Mouse (Mus musculus) spleen, adult 2 months (tissue): ENCODE measurements around the gene Cryba4.

Experiments used
- CTCF ChIP-seq: fragments of 200-500 bp; IDR thresholded peaks from 2 replicates; pipeline ENCODE4 v1.5.1; 2011; ENCODE audit warnings: mild to moderate bottlenecking, inconsistent platforms; ENCODE audit not compliant: insufficient read depth, insufficient read length, insufficient replicate concordance; ENCODE audit errors: extremely low read depth
- POLR2A ChIP-seq: fragments of 200-500 bp; IDR thresholded peaks from 2 replicates; pipeline ENCODE4 v1.6.1; 2011; ENCODE audit warnings: low read depth, low read length, inconsistent platforms

GRCm38 (mm10) chr5:112242361-112242778 is 9.9 kb downstream of the Cryba4 start:
- no peak for TF ChIP-seq CTCF
- no peak for TF ChIP-seq POLR2A
